Mouse (Mus musculus) midbrain, postnatal 0 days (tissue): ENCODE data around the gene Itga9. TPM values are rescaled to one million over a fixed set of nuclear protein-coding genes. Genes with fewer than 3 reads are reported as not detected.

Source experiments
- ATAC-seq: fragments of 200-750 bp; cut with Nextera tagmentation; 2 replicates; pipeline ENCODE4 v1.8.0; 2017; ENCODE audit warnings: moderate number of reproducible peaks, mild to moderate bottlenecking, moderate TSS enrichment, moderate library complexity; ENCODE audit not compliant: low FRiP score
- DNase-seq: peaks from one replicate; pipeline ENCODE4 v3.0.0-alpha.2; 2015; ENCODE audit warnings: low spot score
- H3K27ac ChIP-seq: fragments of 300-500 bp; sonication (generic); 2 replicates; pipeline ENCODE4 v1.5.1; 2014; ENCODE audit warnings: low read depth, mild to moderate bottlenecking, low read length, mixed read lengths
- H3K27me3 ChIP-seq: fragments of 300-500 bp; sonication (generic); 2 replicates; pipeline ENCODE4 v1.6.1; 2014; ENCODE audit warnings: low read length, control low read depth, mixed read lengths; ENCODE audit not compliant: insufficient read depth
- H3K36me3 ChIP-seq: fragments of 300-500 bp; sonication (generic); 2 replicates; pipeline ENCODE4 v1.6.1; 2014; ENCODE audit warnings: low read length, control low read depth, mixed read lengths; ENCODE audit not compliant: insufficient read depth
- H3K4me1 ChIP-seq: fragments of 300-500 bp; sonication (generic); 2 replicates; pipeline ENCODE4 v1.6.1; 2014; ENCODE audit warnings: mild to moderate bottlenecking, control low read depth, antibody characterized with exemption, low read length, mixed read lengths; ENCODE audit not compliant: insufficient read depth
- H3K4me2 ChIP-seq: fragments of 300-500 bp; sonication (generic); 2 replicates; pipeline ENCODE4 v1.6.1; 2014; ENCODE audit warnings: low read depth, mild to moderate bottlenecking, low read length, mixed read lengths; ENCODE audit not compliant: poor library complexity, severe bottlenecking
- H3K4me3 ChIP-seq: fragments of 300-500 bp; sonication (generic); 2 replicates; pipeline ENCODE4 v1.5.1; 2014; ENCODE audit warnings: low read depth, mild to moderate bottlenecking, low read length, moderate library complexity
- H3K9ac ChIP-seq: fragments of 300-500 bp; sonication (generic); replicated peaks from 2 replicates; pipeline ENCODE4 v1.6.1; 2014; ENCODE audit warnings: mild to moderate bottlenecking, low read length, moderate library complexity, mixed read lengths; ENCODE audit not compliant: poor library complexity, severe bottlenecking
- H3K9me3 ChIP-seq: fragments of 300-500 bp; sonication (generic); 2 replicates; pipeline ENCODE4 v1.6.1; 2016; ENCODE audit warnings: low read length, control low read depth
- CTCF ChIP-seq: IDR thresholded peaks from 2 replicates; pipeline ENCODE4 v1.5.1; 2016; ENCODE audit warnings: antibody characterized with exemption, mild to moderate bottlenecking
- WGBS: fragments of 180-500 bp; shearing (Covaris S2); extraction: QIAGEN DNeasy Blood & Tissue Kit; methylation state at CpG from one replicate; pipeline ENCODE4 v1.1.7; 2014; 5-methylcytosine and 5-hydroxymethylcytosine counted together
- polyA plus RNA-seq: library from polyadenylated mRNA; unstranded; fragments of >200 nt; fragmentation: Nextera tagmentation; extraction: Ambion mirVana; gene quantifications from 2 replicates; pipeline ENCODE4 v1.2.1, GENCODE M21; 2015
- total RNA-seq: library from RNA; depleted of rRNA; stranded (reverse); fragments of >200 nt; gene quantifications from 2 replicates; pipeline ENCODE4 v1.2.3, GENCODE M21; 2014

The Itga9 gene
- total and polyA plus RNA-seq, 2 experiments from 2014 or later: 1.1 to 8.2 TPM

GRCm38 (mm10) chr9:118608556-118608955 lies 2.1 kb downstream of the Itga9 start:
- H3K27me3 ChIP-seq: peaks cover 17% of the 10 kb centered on the region
- no peak for TF ChIP-seq CTCF
- WGBS: 53% methylated on average over 4 of the region's 4 CpGs
- DNase-seq (no peak), ATAC-seq (no peak)
- no peak overlapping the region for H3K4me2 ChIP-seq
- no peak overlapping the region for H3K4me3 ChIP-seq
- no peaks in the 10 kb centered on the region for H3K9me3 ChIP-seq
- no peaks in the 10 kb centered on the region for H3K36me3 ChIP-seq
- H3K9ac ChIP-seq: no peak overlapping the region
- no peaks in the 10 kb centered on the region for H3K4me1 ChIP-seq
- no peak overlapping the region for H3K27ac ChIP-seq

GRCm38 (mm10) chr9:118610060-118610459 lies 3.6 kb downstream of the Itga9 start:
- no peak for ATAC-seq
- H3K4me1 ChIP-seq: no peaks in the 10 kb centered on the region
- peak; percentile 37 for DNase-seq
- peak; percentile 60 for TF ChIP-seq CTCF
- H3K27ac ChIP-seq: no peak overlapping the region
- H3K9ac ChIP-seq: no peak overlapping the region
- H3K9me3 ChIP-seq: no peaks in the 10 kb centered on the region
- no peak overlapping the region for H3K4me3 ChIP-seq
- 64% methylated on average over 10 of the region's 10 CpGs for WGBS
- no peaks in the 10 kb centered on the region for H3K36me3 ChIP-seq
- no peak overlapping the region for H3K4me2 ChIP-seq
- H3K27me3 ChIP-seq: peaks cover 14% of the 10 kb centered on the region

GRCm38 (mm10) chr9:118611111-118611541 lies 4.6 kb downstream of the Itga9 start:
- peaks cover 7% of the 10 kb centered on the region; the same call in 1 of the 2 replicates for H3K27me3 ChIP-seq
- DNase-seq (peak; percentile 39), ATAC-seq (no peak)
- H3K4me1 ChIP-seq: no peaks in the 10 kb centered on the region
- TF ChIP-seq CTCF: no peak
- no peaks in the 10 kb centered on the region for H3K9me3 ChIP-seq
- H3K27ac ChIP-seq: no peak overlapping the region
- H3K9ac ChIP-seq: no peak overlapping the region
- no peak overlapping the region; the same call in 1 of the 2 replicates for H3K4me3 ChIP-seq
- H3K36me3 ChIP-seq: no peaks in the 10 kb centered on the region
- 36% methylated on average over 14 of the region's 14 CpGs for WGBS
- peak overlapping the region; percentile 44 for H3K4me2 ChIP-seq

GRCm38 (mm10) chr9:118611958-118612581 lies 5.6 kb downstream of the Itga9 start:
- no peak for DNase-seq
- no peak for TF ChIP-seq CTCF
- Histone ChIP-seq H3K36me3 (no peaks in the 10 kb centered on the region), H3K9ac (no peak overlapping the region), H3K4me3 (no peak overlapping the region), H3K27me3 (peaks cover 6% of the 10 kb centered on the region; the same call in 1 of the 2 replicates), H3K4me1 (no peaks in the 10 kb centered on the region), H3K27ac (no peak overlapping the region), H3K4me2 (0 out of 2 replicates have a peak overlapping the region, but pooled peaks have one; percentile 44), H3K9me3 (no peaks in the 10 kb centered on the region)
- WGBS: 69% methylated on average over 20 of the region's 20 CpGs
- ATAC-seq: no peak

GRCm38 (mm10) chr9:118617237-118617636 lies 10.7 kb downstream of the Itga9 start:
- Histone ChIP-seq H3K27ac (no peak overlapping the region), H3K4me2 (no peak overlapping the region), H3K4me3 (no peak overlapping the region), H3K27me3 (peaks cover 3% of the 10 kb centered on the region; the same call in 1 of the 2 replicates), H3K9me3 (no peaks in the 10 kb centered on the region), H3K4me1 (no peaks in the 10 kb centered on the region), H3K36me3 (no peaks in the 10 kb centered on the region), H3K9ac (no peak overlapping the region)
- TF ChIP-seq CTCF: no peak
- DNase-seq (no peak), ATAC-seq (no peak)
- 83% methylated on average over 5 of the region's 5 CpGs for WGBS

GRCm38 (mm10) chr9:118618732-118619250 lies 12.3 kb downstream of the Itga9 start:
- no peaks in the 10 kb centered on the region for H3K36me3 ChIP-seq
- DNase-seq: no peak
- H3K4me3 ChIP-seq: no peak overlapping the region
- no peak for ATAC-seq
- H3K9me3 ChIP-seq: no peaks in the 10 kb centered on the region
- no peak overlapping the region for H3K4me2 ChIP-seq
- WGBS: 95% methylated on average over 3 of the region's 3 CpGs
- H3K27ac ChIP-seq: no peak overlapping the region
- no peak overlapping the region for H3K9ac ChIP-seq
- TF ChIP-seq CTCF: no peak
- no peaks in the 10 kb centered on the region for H3K4me1 ChIP-seq
- peaks cover 3% of the 10 kb centered on the region; the same call in 1 of the 2 replicates for H3K27me3 ChIP-seq
